Mouse (Mus musculus) spleen, postnatal 4 days (tissue): ENCODE results near the gene St3gal6.
"Not testable (repeated sequence)": the region's sequence is repeated elsewhere in the genome, so short reads cannot be mapped to it uniquely, and the experiment has no call there.

Experiments used
- DNase-seq, 2 experiments: peaks; one replicate each; pipeline ENCODE4 v3.0.0; 2022; ENCODE audit warnings: low spot score in 2 of 2

St3gal6 gene

GRCm38 (mm10) chr16:58475544-58476154, 48.4 kb downstream of the St3gal6 start:
- DNase-seq, result no peak

DNA sequence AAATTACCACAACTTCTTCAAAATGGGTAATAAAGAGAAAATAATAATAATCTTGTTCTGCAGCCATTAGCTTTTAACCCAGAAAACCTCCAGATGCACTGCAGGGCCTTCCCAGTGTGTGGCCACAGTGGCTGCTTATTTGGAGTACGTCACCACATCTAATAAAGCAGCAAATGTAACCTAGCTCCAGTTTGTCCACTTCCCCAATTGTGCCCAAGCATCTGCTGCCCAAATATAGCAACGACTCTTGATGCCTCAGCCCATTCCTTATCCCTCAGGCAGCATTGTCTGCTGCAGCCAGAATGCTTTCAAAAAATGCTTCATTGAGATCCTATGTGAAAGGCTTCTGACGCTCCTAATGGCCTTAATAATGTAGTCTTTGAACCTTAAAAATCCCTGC, 49.2 kb downstream of the St3gal6 start:
- no peak for DNase-seq

DNA sequence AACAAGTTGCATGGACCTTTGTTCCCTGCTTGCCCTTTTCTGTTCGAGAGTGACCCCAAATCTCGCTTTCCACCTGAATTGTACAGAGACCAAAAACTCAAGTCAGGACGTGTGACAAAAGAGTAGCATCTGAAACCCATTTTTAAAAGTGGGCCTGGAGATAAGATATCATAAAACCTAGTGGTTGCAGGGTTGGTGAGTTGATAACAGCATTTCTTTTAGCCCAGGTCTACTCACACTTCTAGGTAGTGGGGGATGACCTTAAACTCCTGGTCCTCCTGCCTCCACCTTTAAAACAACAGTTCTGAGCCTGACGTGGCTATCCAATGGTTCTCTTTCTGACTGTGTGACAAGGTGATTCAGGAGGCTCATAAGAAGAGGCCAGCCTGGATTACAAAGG, 53.2 kb downstream of the St3gal6 start:
- DNase-seq, result no peak

DNA sequence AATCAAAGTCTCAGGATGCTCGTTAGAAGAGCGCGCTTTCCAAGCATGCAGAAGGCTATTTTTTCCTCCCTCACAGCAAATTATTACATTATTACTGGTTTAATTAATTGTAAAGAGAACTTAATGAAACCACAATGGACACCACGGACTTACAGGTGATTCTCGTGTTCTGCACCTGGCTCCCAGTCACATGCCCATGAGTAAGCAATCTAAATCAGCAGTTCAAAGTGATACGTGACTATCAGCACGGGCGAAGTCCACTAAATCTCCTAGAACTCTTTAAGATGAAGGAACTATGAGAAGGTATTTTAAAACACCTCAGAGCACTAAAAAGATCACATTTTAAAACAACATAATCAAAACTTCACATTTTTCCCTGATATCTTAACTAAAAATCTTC, 54.0 kb downstream of the St3gal6 start:
- no peak for DNase-seq

DNA sequence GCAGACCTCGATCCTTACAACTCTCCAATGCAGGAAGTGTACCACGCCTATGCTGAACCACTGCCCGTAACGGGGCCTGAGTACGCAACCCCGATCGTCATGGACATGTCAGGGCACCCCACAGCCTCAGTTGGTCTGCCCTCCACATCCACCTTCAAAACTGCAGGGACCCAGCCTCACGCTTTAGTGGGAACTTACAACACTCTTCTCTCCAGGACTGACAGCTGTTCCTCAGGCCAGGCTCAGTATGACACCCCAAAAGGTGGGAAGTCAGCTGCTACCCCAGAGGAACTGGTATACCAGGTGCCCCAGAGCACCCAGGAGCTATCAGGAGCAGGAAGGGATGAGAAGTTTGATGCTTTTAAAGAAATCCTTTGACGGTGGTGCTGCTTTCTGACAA, 58.6 kb downstream of the St3gal6 start:
- no peak for DNase-seq

- no peak for DNase-seq
These were observed 60.0 kb downstream of the St3gal6 start for GRCm38 (mm10) chr16:58464051-58464450.

DNA sequence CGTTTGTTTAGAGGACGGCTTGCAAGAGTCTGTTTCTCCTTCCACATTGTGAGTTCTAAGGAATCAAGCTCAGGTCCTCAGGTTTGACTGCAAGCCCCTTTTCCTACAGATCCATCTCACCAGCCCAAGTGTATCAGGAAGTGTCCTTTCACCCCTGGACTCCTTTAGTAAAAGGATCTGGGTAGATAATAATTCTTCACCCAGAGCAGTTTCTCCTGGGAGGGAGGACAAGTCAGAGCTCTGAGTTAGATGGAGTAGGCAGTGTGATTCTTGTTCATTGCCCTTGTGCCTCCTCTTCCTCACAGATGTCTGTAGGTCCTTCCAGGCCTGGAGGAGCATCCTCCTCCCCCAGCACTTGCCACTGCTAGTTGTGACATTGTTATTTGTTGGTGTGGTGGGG, 61.5 kb downstream of the St3gal6 start:
- DNase-seq, result no peak

- DNase-seq, result no peak
These were observed 62.1 kb downstream of the St3gal6 start for GRCm38 (mm10) chr16:58461856-58462518.

GRCm38 (mm10) chr16:58460386-58460785, 63.7 kb downstream of the St3gal6 start:
- no peak for DNase-seq

DNA sequence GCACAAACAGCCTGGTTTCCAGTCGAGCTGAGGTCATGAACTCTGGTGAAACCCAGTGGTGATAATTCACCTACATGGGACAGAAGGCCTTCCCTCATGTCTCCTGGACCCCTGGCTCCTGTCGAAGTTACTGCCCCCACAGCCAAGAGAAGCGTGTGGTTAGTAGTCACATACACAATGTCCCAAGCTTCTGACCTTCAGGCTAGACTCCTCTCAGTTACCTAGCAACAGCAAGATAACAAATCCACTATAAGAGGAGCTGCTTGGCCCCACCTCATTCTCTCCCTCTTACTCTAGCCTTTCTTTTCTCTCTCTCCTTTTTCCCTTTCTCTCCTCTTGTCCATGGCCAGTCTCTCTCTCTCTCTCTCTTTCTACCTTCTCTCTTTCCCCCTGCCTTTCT, 64.1 kb downstream of the St3gal6 start:
- not testable (repeated sequence) for DNase-seq

- no peak for DNase-seq
These were observed 67.1 kb downstream of the St3gal6 start for GRCm38 (mm10) chr16:58456991-58457390.

GRCm38 (mm10) chr16:58456445-58456844, 67.6 kb downstream of the St3gal6 start:
- DNase-seq, result no peak

DNA sequence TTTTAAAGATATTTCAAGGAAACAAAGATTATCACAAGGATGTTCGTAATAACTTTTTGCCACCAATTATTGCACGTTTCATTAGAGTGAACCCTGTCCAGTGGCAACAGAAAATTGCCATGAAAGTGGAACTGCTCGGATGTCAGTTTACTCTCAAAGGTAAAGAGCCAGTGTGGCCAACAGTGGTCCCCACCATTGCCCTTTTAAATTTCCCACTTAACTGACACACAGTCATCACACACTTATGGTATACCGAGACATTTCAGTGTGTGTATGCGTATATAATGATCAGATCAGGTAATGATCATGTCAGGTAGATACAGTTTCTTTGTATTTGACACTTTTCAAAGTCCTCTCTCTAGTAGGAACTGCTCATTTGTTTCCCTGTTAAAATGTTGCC, 68.9 kb downstream of the St3gal6 start:
- no peak for DNase-seq

GRCm38 (mm10) chr16:58454617-58455016, 69.4 kb downstream of the St3gal6 start:
- DNase-seq, result peak; percentile 75 to 85

GRCm38 (mm10) chr16:58453820-58454219, 70.2 kb downstream of the St3gal6 start:
- no peak for DNase-seq

- peak in 1 of 2 experiments; percentile 19 for DNase-seq
These were observed 70.9 kb downstream of the St3gal6 start for GRCm38 (mm10) chr16:58453138-58453537.

- no peak for DNase-seq
These were observed 72.4 kb downstream of the St3gal6 start for GRCm38 (mm10) chr16:58451647-58452046.

DNA sequence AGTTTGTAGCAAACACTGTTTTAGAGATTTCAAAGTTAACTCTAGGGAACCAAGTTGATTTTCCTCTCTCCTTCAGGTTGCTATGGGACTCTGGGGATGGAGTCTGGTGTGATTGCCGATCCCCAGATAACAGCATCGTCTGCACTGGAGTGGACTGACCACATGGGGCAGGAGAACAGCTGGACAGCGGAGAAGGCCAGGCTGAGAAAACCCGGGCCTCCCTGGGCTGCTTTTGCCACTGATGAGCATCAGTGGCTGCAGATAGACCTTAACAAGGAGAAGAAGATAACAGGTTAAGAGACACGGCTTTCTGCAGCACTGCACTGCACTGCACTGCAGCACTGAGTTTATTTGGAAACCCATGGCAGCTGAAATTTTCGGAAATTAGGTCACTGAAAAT, 73.4 kb downstream of the St3gal6 start:
- no peak for DNase-seq

GRCm38 (mm10) chr16:58449073-58449472, 75.0 kb downstream of the St3gal6 start:
- no peak for DNase-seq

- DNase-seq, result no peak
These were observed 77.5 kb downstream of the St3gal6 start for GRCm38 (mm10) chr16:58446281-58447259.

- DNase-seq, result no peak
These were observed 79.3 kb downstream of the St3gal6 start for GRCm38 (mm10) chr16:58444735-58445134.

GRCm38 (mm10) chr16:58432384-58432783, 91.7 kb downstream of the St3gal6 start:
- DNase-seq, result no peak
